Mouse (Mus musculus) cerebral cortex, adult 2 months (tissue): ENCODE data around the gene Dip2a.

Source experiments
- WGBS: fragments of 180-500 bp; shearing (Covaris S2); methylation state at CpG from one replicate; pipeline ENCODE4 v1.1.7; 2018; 5-methylcytosine and 5-hydroxymethylcytosine counted together

Gene Dip2a

GRCm38 (mm10) chr10:76306738-76307137 lies 38.4 kb downstream of the Dip2a start:
- 60% methylated on average over 9 of the region's 9 CpGs for WGBS

GRCm38 (mm10) chr10:76300133-76300532 lies 45.0 kb downstream of the Dip2a start:
- 45% methylated on average over 5 of the region's 5 CpGs for WGBS

- WGBS, result 85% methylated on average over 4 of the region's 4 CpGs
Measured at GRCm38 (mm10) chr10:76293222-76293621, 51.9 kb downstream of the Dip2a start.

GRCm38 (mm10) chr10:76289936-76290671 lies 55.0 kb downstream of the Dip2a start:
- 41% methylated on average over 3 of the region's 3 CpGs for WGBS

- 52% methylated on average over 5 of the region's 5 CpGs for WGBS
Measured at GRCm38 (mm10) chr10:76289052-76289451, 56.0 kb downstream of the Dip2a start.

GRCm38 (mm10) chr10:76288268-76288993 lies 56.7 kb downstream of the Dip2a start:
- WGBS, result 62% methylated on average over 11 of the region's 11 CpGs

- WGBS, result 70% methylated on average over 5 of the region's 5 CpGs
Measured at GRCm38 (mm10) chr10:76278541-76279097, 66.5 kb downstream of the Dip2a start.

- WGBS, result 78% methylated on average over 10 of the region's 10 CpGs
Measured at GRCm38 (mm10) chr10:76275256-76275655, 69.8 kb downstream of the Dip2a start.

- 51% methylated on average over 8 of the region's 8 CpGs for WGBS
Measured at GRCm38 (mm10) chr10:76271238-76271637, 73.9 kb downstream of the Dip2a start.

- 76% methylated on average over 4 of the region's 4 CpGs for WGBS
Measured at GRCm38 (mm10) chr10:76262431-76262830, 82.7 kb downstream of the Dip2a start.

- WGBS, result 81% methylated on average over 3 of the region's 3 CpGs
Measured at GRCm38 (mm10) chr10:76261447-76261846, 83.6 kb downstream of the Dip2a start.

GRCm38 (mm10) chr10:76260358-76261059 lies 84.6 kb downstream of the Dip2a start:
- WGBS, result 45% methylated on average over 11 of the region's 11 CpGs

- 70% methylated on average over 18 of the region's 18 CpGs for WGBS
Measured at GRCm38 (mm10) chr10:76259566-76260232, 85.4 kb downstream of the Dip2a start.

- 50% methylated on average over 12 of the region's 12 CpGs for WGBS
Measured at GRCm38 (mm10) chr10:76257719-76258390, 87.2 kb downstream of the Dip2a start.

GRCm38 (mm10) chr10:76257231-76257630 lies 87.9 kb downstream of the Dip2a start:
- WGBS, result 87% methylated on average over 7 of the region's 7 CpGs

- 56% methylated on average over 6 of the region's 6 CpGs for WGBS
Measured at GRCm38 (mm10) chr10:76255617-76256016, 89.5 kb downstream of the Dip2a start.

GRCm38 (mm10) chr10:76253536-76253935 lies 91.6 kb downstream of the Dip2a start, which contains the start of gene S100b:
Gene S100b, plus strand, starts transcription at chr10:76253853.
- 16% methylated on average over 4 of the region's 4 CpGs for WGBS

GRCm38 (mm10) chr10:76253079-76253478 lies 92.0 kb downstream of the Dip2a start:
- WGBS, result 97% methylated on average over 1 of the region's 1 CpGs

- 64% methylated on average over 7 of the region's 7 CpGs for WGBS
Measured at GRCm38 (mm10) chr10:76250870-76251269, 94.2 kb downstream of the Dip2a start.

GRCm38 (mm10) chr10:76248647-76248968 lies 96.5 kb downstream of the Dip2a start:
- WGBS, result 66% methylated on average over 5 of the region's 5 CpGs
